Mouse (Mus musculus): Measurements from ENCODE around the gene Enpep. TPM values are rescaled to one million over a fixed set of nuclear protein-coding genes. Genes with fewer than 3 reads are reported as not detected.
A peak's percentile ranks its signal among the peaks of the same experiment; 100 is the strongest.

The Enpep gene
- polyA plus RNA-seq, 1 experiment from 2014 or later: 11.8 TPM

DNA sequence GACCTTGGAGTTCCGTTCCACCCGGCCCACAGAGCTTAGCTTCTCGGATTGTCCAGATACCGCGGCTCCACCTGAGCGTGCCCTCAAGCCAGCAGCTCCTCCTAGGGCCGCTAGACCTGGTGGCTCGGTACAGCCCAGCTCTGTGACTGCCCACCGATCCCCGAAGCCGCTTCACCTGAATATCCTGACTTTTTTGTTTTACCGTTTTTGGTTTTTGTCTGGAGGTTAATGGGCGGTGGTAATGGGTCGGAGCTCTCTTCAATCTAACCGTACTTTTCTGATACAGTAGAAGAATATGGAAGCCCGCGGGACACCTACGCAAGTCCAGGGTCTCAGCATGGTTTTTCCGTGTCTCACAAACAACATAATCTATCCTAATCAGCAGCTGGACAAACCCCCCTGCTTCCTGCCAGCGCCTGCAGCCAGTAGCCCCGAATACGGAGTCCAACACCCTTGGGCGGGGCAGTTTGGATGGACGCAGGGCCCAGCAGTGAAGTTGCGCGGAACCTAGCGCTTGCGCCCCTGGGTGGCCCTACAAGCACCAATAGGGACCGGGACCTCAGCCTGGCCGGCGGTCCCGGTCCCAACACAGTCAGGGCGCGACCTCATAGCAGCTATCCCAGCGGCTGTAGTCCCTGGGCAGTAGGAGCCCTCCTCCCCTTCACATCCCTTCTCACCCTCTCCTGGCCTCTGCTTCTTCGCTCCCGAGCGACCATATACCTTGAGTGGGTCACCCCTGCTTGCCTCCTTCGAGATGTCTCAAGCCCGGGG is 107.5 kb downstream of the Enpep start:
- H3K27me3 ChIP-seq: no peaks in the 10 kb centered on the region
- no peak for DNase-seq (ENCODE audit: low read depth, low spot score)
- peak; percentile 68 for ATAC-seq
- no peak for TF ChIP-seq CTCF (IDR thresholded peaks at IDR 0.05)
- in situ Hi-C loops (cut with MboI; ENCODE audit: low pct_unique_long_range_greater_than_20kb): loop anchor here (25.0 kb wide), 1 partner anchor 1388 kb away; the partner anchor contains the start of gene Ap1ar
- CTCF ChIA-PET: interaction anchor here (1.0 to 17.4 kb wide), 3 partner anchors 18 to 876 kb away, joined by 3 to 345 read pairs (median 5); partner anchors contain the start of gene Pitx2
- POLR2A ChIA-PET: interaction anchor here (0.7 to 17.0 kb wide), 3 partner anchors 8 to 467 kb away, joined by 3 to 623 read pairs (median 3); partner anchors contain the start of gene Pitx2

- H3K27me3 ChIP-seq: no peaks in the 10 kb centered on the region
- ATAC-seq (no peak), DNase-seq (ENCODE audit: low read depth, low spot score) (peak; percentile 55)
- ChIA-PET POLR2A (interaction anchor here (0.6 to 17.0 kb wide), 3 partner anchors 7 to 17 kb away, joined by 3 to 623 read pairs (median 4); partner anchors contain the start of gene Pitx2), CTCF (interaction anchor here (1.0 to 17.4 kb wide), 5 partner anchors 17 to 876 kb away, joined by 3 to 345 read pairs (median 3); partner anchors contain the start of gene Pitx2)
- in situ Hi-C loops (cut with MboI; ENCODE audit: low pct_unique_long_range_greater_than_20kb): loop anchor here (25.0 kb wide), 1 partner anchor 1387 kb away; the partner anchor contains the start of gene Ap1ar
- no peak for TF ChIP-seq CTCF (IDR thresholded peaks at IDR 0.05)
Observed at GRCm38 (mm10) chr3:129223964-129224805, 108.3 kb downstream of the Enpep start.

DNA sequence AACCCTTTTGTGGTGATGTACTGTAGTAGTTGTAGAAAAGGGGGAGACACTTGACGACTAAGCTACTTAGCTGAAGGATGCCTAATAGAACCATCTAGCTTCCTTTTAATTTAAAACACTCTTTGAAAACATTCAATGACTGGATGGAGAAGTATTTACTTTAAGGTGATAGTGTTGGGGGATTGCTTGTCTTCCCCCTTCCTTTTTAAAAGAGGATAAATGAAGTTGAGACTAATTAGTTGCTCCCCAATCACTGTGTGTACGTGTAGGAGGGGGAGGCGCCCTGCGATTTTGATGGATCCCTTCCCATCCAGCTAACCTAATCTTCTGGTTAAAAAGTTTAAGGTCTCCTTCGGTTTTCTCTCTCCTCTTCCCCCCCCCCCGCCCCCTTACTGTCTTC is 109.1 kb downstream of the Enpep start:
- no peaks in the 10 kb centered on the region for H3K27me3 ChIP-seq
- POLR2A ChIA-PET: interaction anchor here (0.6 to 17.0 kb wide), 4 partner anchors 8 to 770 kb away, joined by 3 to 623 read pairs (median 4); partner anchors contain the start of gene Pitx2
- no peak for ATAC-seq
- DNase-seq (ENCODE audit: low read depth, low spot score): peak; percentile 42
- in situ Hi-C loops (cut with MboI; ENCODE audit: low pct_unique_long_range_greater_than_20kb): loop anchor here (25.0 kb wide), 1 partner anchor 1386 kb away; the partner anchor contains the start of gene Ap1ar
- CTCF ChIA-PET: interaction anchor here (1.0 to 17.4 kb wide), 3 partner anchors 16 to 876 kb away, joined by 3 to 345 read pairs (median 3); partner anchors contain the start of gene Pitx2
- no peak for TF ChIP-seq CTCF (IDR thresholded peaks at IDR 0.05)

- no peak for TF ChIP-seq CTCF (IDR thresholded peaks at IDR 0.05)
- no peak for ATAC-seq
- in situ Hi-C loops (cut with MboI; ENCODE audit: low pct_unique_long_range_greater_than_20kb): loop anchor here (25.0 kb wide), 1 partner anchor 1385 kb away; the partner anchor contains the start of gene Ap1ar
- POLR2A ChIA-PET: interaction anchor here (0.6 to 17.0 kb wide), 4 partner anchors 15 to 769 kb away, joined by 3 to 623 read pairs (median 4); partner anchors contain the start of gene Pitx2
- no peaks in the 10 kb centered on the region for H3K27me3 ChIP-seq
- CTCF ChIA-PET: interaction anchor here (1.0 to 17.4 kb wide), 2 partner anchors 16 to 875 kb away, joined by 3 to 345 read pairs; partner anchors contain the start of gene Pitx2
- no peak for DNase-seq (ENCODE audit: low read depth, low spot score)
Observed at GRCm38 (mm10) chr3:129222448-129223290, 109.9 kb downstream of the Enpep start.

GRCm38 (mm10) chr3:129221380-129222260 is 110.9 kb downstream of the Enpep start:
- POLR2A ChIA-PET: interaction anchor here (1.2 to 17.0 kb wide), 3 partner anchors 14 to 874 kb away, joined by 3 to 623 read pairs (median 4); partner anchors contain the start of gene Pitx2
- ATAC-seq (no peak), DNase-seq (ENCODE audit: low read depth, low spot score) (peak; percentile 49)
- CTCF ChIA-PET: interaction anchor here (1.3 to 17.4 kb wide), 2 partner anchors 9 to 15 kb away, joined by 4 to 345 read pairs; partner anchors contain the start of gene Pitx2
- no peaks in the 10 kb centered on the region for H3K27me3 ChIP-seq
- no peak for TF ChIP-seq CTCF (IDR thresholded peaks at IDR 0.05)
- in situ Hi-C loops (cut with MboI; ENCODE audit: low pct_unique_long_range_greater_than_20kb): loop anchor here (25.0 kb wide), 1 partner anchor 1384 kb away; the partner anchor contains the start of gene Ap1ar

GRCm38 (mm10) chr3:129220681-129221379 is 111.7 kb downstream of the Enpep start:
- ChIA-PET POLR2A (interaction anchor here (1.2 to 17.0 kb wide), 3 partner anchors 13 to 873 kb away, joined by 3 to 623 read pairs (median 4); partner anchors contain the start of gene Pitx2), CTCF (interaction anchor here (1.0 to 17.4 kb wide), 5 partner anchors 9 to 873 kb away, joined by 3 to 345 read pairs (median 3); partner anchors contain the start of gene Pitx2)
- in situ Hi-C loops (cut with MboI; ENCODE audit: low pct_unique_long_range_greater_than_20kb): loop anchor here (25.0 kb wide), 1 partner anchor 1384 kb away; the partner anchor contains the start of gene Ap1ar
- H3K27me3 ChIP-seq: no peaks in the 10 kb centered on the region
- DNase-seq (ENCODE audit: low read depth, low spot score) (peak; percentile 44), ATAC-seq (no peak)
- TF ChIP-seq CTCF (IDR thresholded peaks at IDR 0.05): no peak

- in situ Hi-C loops (cut with MboI; ENCODE audit: low pct_unique_long_range_greater_than_20kb): loop anchor here (25.0 kb wide), 1 partner anchor 1383 kb away; the partner anchor contains the start of gene Ap1ar
- TF ChIP-seq CTCF (IDR thresholded peaks at IDR 0.05): no peak
- H3K27me3 ChIP-seq: no peaks in the 10 kb centered on the region
- ChIA-PET CTCF (interaction anchor here (0.8 to 17.4 kb wide), 5 partner anchors 13 to 872 kb away, joined by 3 to 345 read pairs (median 3); partner anchors contain the start of gene Pitx2), POLR2A (interaction anchor here (1.2 to 17.0 kb wide), 3 partner anchors 8 to 871 kb away, joined by 3 to 623 read pairs (median 4); partner anchors contain the start of gene Pitx2)
- ATAC-seq (no peak), DNase-seq (ENCODE audit: low read depth, low spot score) (peak; percentile 58)
Observed at GRCm38 (mm10) chr3:129220086-129220670, 112.3 kb downstream of the Enpep start.

Other genes with a start within 250 kb of the Enpep start
- gene Pitx2, start 132.8 kb downstream of the Enpep start, polyA plus RNA-seq (2021): 199 TPM
- 24.0 TPM for gene Elovl6, start 199.6 kb upstream of the Enpep start, polyA plus RNA-seq (2021)

Measured in Patski (cell line).